Mouse (Mus musculus) cerebellum, adult 2 months (tissue): ENCODE results near the gene Btd.

Source experiments
- CTCF ChIP-seq: fragments of 200-500 bp; IDR thresholded peaks from 2 replicates; pipeline ENCODE4 v1.5.1; 2011; ENCODE audit warnings: low read depth, mild to moderate bottlenecking, control low read depth, low read length, moderate library complexity, borderline replicate concordance; ENCODE audit not compliant: insufficient read depth
- POLR2A ChIP-seq: fragments of 200-500 bp; IDR thresholded peaks from 2 replicates; pipeline ENCODE4 v1.6.1; 2011; ENCODE audit warnings: low read length, control low read depth, borderline replicate concordance; ENCODE audit not compliant: insufficient read depth

- TF ChIP-seq CTCF (no peak), POLR2A (no peak)
Observed at GRCm38 (mm10) chr14:31671635-31672320, 30.9 kb downstream of the Btd start.
